Mouse (Mus musculus) kidney, adult 2 months (tissue): ENCODE results near the gene Mgp.

Experiments used
- CTCF ChIP-seq: fragments of 200-500 bp; conservative IDR thresholded peaks from 2 replicates; pipeline ENCODE4 v1.5.1; 2011; ENCODE audit warnings: low read depth, mild to moderate bottlenecking, control low read depth, low read length, moderate library complexity, mixed read lengths; ENCODE audit not compliant: insufficient read depth, insufficient read length
- POLR2A ChIP-seq: fragments of 200-500 bp; IDR thresholded peaks from one replicate; pipeline ENCODE4 v1.6.1; 2011; ENCODE audit warnings: low read depth, low read length, control low read depth

DNA sequence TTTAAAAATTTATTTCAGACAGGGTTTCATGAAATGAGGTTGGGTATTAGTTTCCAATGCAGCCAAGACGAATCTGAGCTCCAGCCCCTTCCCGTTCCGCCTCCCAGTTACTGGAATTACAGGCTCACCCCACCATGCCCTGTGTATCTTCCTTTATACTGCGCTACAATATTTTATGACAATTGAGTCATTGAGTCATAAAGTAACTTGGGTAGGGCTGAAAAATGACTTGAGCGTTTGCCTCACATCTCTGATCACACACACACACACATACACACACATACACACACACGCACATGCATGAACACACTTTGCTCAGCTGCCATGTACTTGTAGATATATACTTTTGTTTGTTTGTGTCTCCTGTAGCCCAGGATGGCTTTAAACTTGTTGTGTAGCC lies 38.6 kb upstream of the Mgp start:
- no peak for TF ChIP-seq CTCF
- no peak for TF ChIP-seq POLR2A
